Mouse (Mus musculus): ENCODE data around the gene Evi2b.

The Evi2b gene

GRCm38 (mm10) chr11:79521930-79522329 is 1.6 kb downstream of the Evi2b start:
- no peak for DNase-seq (ENCODE audit: low read depth)

- no peak for DNase-seq (ENCODE audit: low read depth)
Measured at GRCm38 (mm10) chr11:79520772-79521171, 2.8 kb downstream of the Evi2b start.

DNA sequence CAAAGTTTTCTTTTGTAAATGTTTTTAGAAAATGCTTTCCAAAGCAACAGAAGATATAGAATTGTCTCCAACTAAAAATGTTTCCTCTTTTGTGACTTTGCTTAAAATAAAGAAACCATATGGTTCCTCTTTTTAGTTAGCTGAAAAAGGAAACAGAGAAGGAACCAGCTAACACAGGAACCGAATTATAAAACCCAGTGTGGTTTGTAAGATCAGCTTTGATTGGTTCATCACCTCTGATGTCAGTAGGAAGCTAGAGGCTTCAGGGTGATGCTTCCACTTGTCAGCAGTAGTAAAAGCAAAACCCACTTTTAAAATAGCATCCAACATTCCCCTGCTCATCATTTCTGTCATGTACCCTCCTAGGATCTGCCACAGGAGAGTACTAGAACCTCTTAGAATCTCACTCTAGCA is 3.7 kb downstream of the Evi2b start:
- DNase-seq (ENCODE audit: low read depth), result no peak

DNA sequence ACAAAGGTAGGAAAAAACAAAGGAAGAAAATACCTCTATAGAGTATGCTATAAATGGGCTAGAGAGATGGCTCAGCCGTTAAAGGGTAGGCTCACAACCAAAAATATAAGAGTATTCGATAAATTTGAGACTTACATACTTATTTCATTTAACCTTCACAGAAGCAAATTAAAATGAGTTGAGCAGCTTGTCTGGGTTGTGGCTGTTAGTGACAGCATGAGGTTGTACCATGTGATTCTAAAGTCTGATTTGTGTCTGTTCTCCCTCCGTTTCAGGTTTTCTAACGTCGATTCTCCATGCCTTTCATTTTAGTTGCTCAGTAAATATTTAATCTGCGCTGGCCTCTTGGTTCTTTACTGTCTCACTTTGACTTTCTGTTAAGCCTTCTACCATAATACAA is 4.3 kb downstream of the Evi2b start:
- no peak for DNase-seq (ENCODE audit: low read depth)

- DNase-seq (ENCODE audit: low read depth), result no peak
Measured at GRCm38 (mm10) chr11:79515798-79516197, 7.8 kb downstream of the Evi2b start.

GRCm38 (mm10) chr11:79515331-79515730 is 8.2 kb downstream of the Evi2b start:
- DNase-seq (ENCODE audit: low read depth), result no peak

GRCm38 (mm10) chr11:79511970-79512369 is 11.6 kb downstream of the Evi2b start:
- DNase-seq (ENCODE audit: low read depth), result no peak

DNA sequence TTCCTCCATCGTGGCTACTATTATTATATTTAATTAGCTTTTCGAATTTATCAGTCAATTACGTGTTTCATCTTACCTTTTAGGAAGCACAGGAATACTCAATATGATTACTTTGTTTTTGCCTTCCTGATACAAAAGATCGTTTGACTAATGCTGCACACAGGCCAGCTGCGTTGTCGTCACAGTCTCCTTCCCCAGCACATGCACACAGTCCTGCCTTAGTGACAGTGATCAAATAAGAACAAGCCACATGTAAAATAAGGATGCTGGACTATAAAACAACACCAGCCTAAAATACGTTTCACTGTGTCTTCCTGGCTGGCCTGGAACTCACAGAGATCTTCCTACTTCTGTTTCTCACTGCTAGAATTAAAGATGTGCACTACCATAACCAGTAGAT is 19.1 kb downstream of the Evi2b start:
- DNase-seq (ENCODE audit: low read depth), result no peak

GRCm38 (mm10) chr11:79503845-79504244 is 19.7 kb downstream of the Evi2b start, which contains the start of gene Omg:
Omg (minus strand) TSS chr11:79504084.
- no peak for DNase-seq (ENCODE audit: low read depth)

DNA sequence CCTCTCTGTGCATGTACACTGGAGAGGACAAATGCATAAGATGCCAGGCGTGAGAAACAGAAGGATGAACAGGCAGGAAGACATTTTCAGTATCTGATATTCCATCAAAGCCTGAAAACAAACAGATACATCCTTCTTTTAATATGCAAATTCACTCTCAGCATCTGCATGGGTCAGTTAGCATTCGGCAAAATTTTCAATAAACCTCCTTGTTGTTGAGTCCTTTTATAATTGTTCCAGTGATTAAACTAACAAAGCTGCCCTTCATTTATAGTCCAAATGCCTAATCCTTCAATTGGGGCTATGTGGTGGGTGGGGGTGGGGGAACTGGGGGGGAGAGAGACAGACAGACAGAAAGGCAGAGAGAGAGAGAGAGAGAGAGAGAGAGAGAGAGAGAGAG is 20.6 kb downstream of the Evi2b start:
- DNase-seq (ENCODE audit: low read depth), result no peak

GRCm38 (mm10) chr11:79494976-79495800 is 28.4 kb downstream of the Evi2b start:
- DNase-seq (ENCODE audit: low read depth), result no peak

DNA sequence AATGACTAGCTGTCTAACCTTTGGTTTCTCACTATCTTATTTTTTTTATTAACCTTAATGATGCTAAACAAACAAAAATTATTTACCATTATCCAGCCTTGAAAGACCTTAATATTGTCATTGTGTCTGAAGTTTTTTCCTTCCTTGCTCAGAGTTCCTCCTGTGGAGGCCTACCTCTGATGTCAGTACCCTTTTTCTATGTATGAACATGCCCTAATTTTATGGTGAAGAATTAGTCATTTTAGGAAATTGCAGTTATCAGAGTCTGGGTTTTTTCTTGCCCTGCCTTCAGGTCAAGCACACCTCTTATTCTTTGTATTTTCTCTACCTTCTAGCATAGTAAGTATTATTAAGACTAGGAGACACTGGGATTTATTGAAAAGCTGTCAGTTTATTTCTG is 38.8 kb downstream of the Evi2b start:
- DNase-seq (ENCODE audit: low read depth), result no peak

- DNase-seq (ENCODE audit: low read depth), result no peak
Measured at GRCm38 (mm10) chr11:79483876-79484528, 39.6 kb downstream of the Evi2b start.

GRCm38 (mm10) chr11:79483392-79483791 is 40.2 kb downstream of the Evi2b start:
- DNase-seq (ENCODE audit: low read depth), result no peak

GRCm38 (mm10) chr11:79468097-79468496 is 55.5 kb downstream of the Evi2b start:
- no peak for DNase-seq (ENCODE audit: low read depth)

Data from c-Kit-positive CD71-positive TER-119-negative erythroid progenitor cells, embryonic 14.5 days (primary cell).